Mouse (Mus musculus) adrenal gland, postnatal 10 days (tissue): ENCODE data around the gene Nphp4. TPM values are rescaled to one million over a fixed set of nuclear protein-coding genes. Genes with fewer than 3 reads are reported as not detected.

Experiments
- DNase-seq: peaks from one replicate; pipeline ENCODE4 v3.0.0; 2021; ENCODE audit warnings: mixed read lengths
- total RNA-seq, 2 experiments: library from RNA; stranded (reverse); gene quantifications; 2 replicates each; pipeline ENCODE4 v1.2.3; 2021

The Nphp4 gene
- total RNA-seq, 2 experiments from 2014 or later: 3.0 to 4.3 TPM

GRCm38 (mm10) chr4:152568006-152568405 is 91.5 kb downstream of the Nphp4 start:
- DNase-seq: peak; percentile 12

GRCm38 (mm10) chr4:152568662-152569395 is 92.3 kb downstream of the Nphp4 start:
- DNase-seq: no peak

GRCm38 (mm10) chr4:152574266-152574665 is 97.8 kb downstream of the Nphp4 start:
- DNase-seq: no peak

- no peak for DNase-seq
Observed at GRCm38 (mm10) chr4:152576826-152577225, 100.3 kb downstream of the Nphp4 start.

DNA sequence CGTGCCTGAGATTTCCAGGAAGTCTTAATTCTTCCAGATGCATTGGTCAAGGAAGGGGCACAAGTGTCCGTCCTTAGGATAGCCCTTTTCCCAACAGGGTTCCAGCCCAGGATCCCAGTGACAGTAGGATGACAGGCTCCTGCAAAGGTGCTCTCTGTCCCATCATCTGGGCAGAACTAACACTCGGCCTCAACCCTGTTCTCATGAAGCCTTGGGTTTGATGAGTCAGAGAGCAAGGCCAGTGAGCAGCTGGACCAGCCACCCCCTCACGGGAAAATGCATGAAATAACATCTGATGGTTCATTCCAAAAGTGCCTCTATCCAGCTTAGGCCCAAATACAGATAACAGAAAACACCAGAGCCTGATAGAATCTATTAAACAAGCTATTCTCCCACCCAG is 103.5 kb downstream of the Nphp4 start:
- no peak for DNase-seq

- DNase-seq: no peak
Observed at GRCm38 (mm10) chr4:152582206-152582605, 105.7 kb downstream of the Nphp4 start.

GRCm38 (mm10) chr4:152583616-152584015 is 107.1 kb downstream of the Nphp4 start:
- no peak for DNase-seq

- DNase-seq: no peak
Observed at GRCm38 (mm10) chr4:152585526-152585925, 109.0 kb downstream of the Nphp4 start.

GRCm38 (mm10) chr4:152586175-152586574 is 109.7 kb downstream of the Nphp4 start:
- DNase-seq: no peak

DNA sequence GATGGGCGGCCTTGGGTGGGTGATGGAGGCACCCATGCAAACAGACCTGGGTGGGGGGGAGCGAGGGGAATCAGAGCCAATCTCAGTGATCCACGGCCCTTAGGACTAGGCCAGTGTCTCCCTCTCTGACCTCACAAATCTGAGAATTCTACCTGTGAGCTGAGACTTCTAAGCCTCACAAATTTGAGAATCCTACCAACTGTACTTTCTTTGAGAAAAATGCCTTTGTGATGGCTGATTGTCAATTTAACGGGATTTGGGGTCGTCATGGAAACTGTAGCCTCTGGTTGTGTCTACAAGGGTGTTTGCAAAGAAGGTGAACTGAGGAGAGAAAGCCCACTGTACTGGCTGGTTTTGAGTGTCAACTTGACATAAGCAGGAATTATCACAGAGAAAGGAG is 127.8 kb downstream of the Nphp4 start:
- no peak for DNase-seq

DNA sequence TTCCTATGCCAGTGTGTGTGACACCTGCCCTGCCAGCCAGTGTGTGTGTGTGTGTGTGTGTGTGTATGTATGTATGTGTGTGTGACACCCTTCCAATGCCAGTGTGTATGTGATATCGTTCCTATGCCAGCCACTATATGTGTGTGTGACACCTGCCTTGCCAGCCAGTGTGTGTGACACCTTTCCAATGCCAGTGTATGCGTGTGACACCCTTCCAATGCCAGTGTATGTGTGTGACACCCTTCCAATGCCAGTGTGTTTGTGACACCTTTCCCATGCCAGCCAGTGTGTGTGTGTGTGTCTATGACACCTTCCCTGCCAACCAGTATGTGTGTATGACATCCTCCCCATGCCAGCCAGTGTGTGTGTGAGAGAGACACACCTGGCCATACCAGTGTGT is 132.7 kb downstream of the Nphp4 start:
- no peak for DNase-seq

DNA sequence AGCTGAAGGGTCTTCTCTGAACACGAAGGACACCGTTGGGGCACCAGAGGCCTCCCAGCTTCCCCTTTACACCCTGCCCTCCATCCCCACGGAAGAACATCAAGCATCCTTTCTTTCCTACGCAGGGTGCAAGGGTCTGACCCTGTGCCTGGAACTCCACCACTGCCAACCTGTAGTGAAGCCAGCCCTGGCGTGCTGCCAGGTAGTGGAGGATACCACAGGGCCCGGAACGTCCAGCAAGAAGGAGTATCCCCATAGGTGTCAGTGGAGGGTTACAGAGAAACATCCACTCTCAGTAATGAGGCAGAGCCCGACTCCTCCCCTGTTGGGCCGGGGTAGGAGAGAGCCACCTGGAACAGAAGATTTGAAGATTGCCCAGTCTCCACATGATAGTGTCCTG is 133.5 kb downstream of the Nphp4 start:
- peak; percentile 11 for DNase-seq

Other genes with a start within 250 kb of the Nphp4 start
- gene Gpr153, start 202.5 kb upstream of the Nphp4 start, total RNA-seq: 10 to 100 TPM; 11.2 to 11.8 TPM
- not detected for gene Hes3, start 185.0 kb upstream of the Nphp4 start, total RNA-seq
- gene Icmt, start 179.5 kb upstream of the Nphp4 start, total RNA-seq: 10 to 100 TPM; 30.4 to 31.6 TPM
- under 1 TPM in 1 of 2 experiments, not detected in 1; 0.70 TPM for gene Rnf207, start 157.7 kb upstream of the Nphp4 start, total RNA-seq
- gene Rpl22, start 151.0 kb upstream of the Nphp4 start, total RNA-seq: 100 to 1,000 TPM; 484 to 487 TPM
- 1 to 10 TPM; 8.8 TPM for gene Chd5, start 138.1 kb upstream of the Nphp4 start, total RNA-seq
- gene Kcnab2, start 1.2 kb downstream of the Nphp4 start, total RNA-seq: 10 to 100 TPM in 1 of 2 experiments, 1 to 10 TPM in 1; 8.1 to 12.0 TPM